Mouse (Mus musculus) small intestine, adult 2 months (tissue): ENCODE data around the gene Arfgap2. TPM values are rescaled to one million over a fixed set of nuclear protein-coding genes. Genes with fewer than 3 reads are reported as not detected.

Experiments
- H3K27ac ChIP-seq: fragments of 200-500 bp; 2 replicates; pipeline ENCODE4 v1.5.1; 2012; ENCODE audit warnings: low read depth, low read length, control low read depth, inconsistent platforms; ENCODE audit not compliant: insufficient read depth
- H3K27me3 ChIP-seq: fragments of 200-500 bp; 2 replicates; pipeline ENCODE4 v1.6.1; 2012; ENCODE audit warnings: mild to moderate bottlenecking, moderate library complexity, low read length, inconsistent platforms; ENCODE audit not compliant: control insufficient read depth, insufficient read depth
- H3K36me3 ChIP-seq: fragments of 200-500 bp; 2 replicates; pipeline ENCODE4 v1.6.1; 2012; ENCODE audit warnings: mild to moderate bottlenecking, low read length, control low read depth, inconsistent platforms; ENCODE audit not compliant: control insufficient read depth, insufficient read depth
- H3K4me1 ChIP-seq: fragments of 200-500 bp; 2 replicates; pipeline ENCODE4 v1.6.1; 2012; ENCODE audit warnings: low read length, inconsistent platforms, mixed read lengths; ENCODE audit not compliant: control insufficient read depth, insufficient read depth, insufficient read length
- H3K4me3 ChIP-seq: fragments of 200-500 bp; 2 replicates; pipeline ENCODE4 v1.5.1; 2012; ENCODE audit warnings: low read depth, mild to moderate bottlenecking, control low read depth, inconsistent platforms, low read length, moderate library complexity
- CTCF ChIP-seq: fragments of 200-500 bp; IDR thresholded peaks from 2 replicates; pipeline ENCODE4 v1.5.1; 2012; ENCODE audit warnings: low read depth, mild to moderate bottlenecking, control low read depth, inconsistent platforms, low read length, moderate library complexity, mixed read lengths; ENCODE audit not compliant: insufficient replicate concordance, insufficient read length; ENCODE audit errors: extremely low read depth
- POLR2A ChIP-seq: fragments of 200-500 bp; IDR thresholded peaks from 2 replicates; pipeline ENCODE4 v1.6.1; 2012; ENCODE audit warnings: low read depth, mild to moderate bottlenecking, control low read depth, inconsistent platforms, low read length, moderate library complexity
- WGBS: fragments of 180-500 bp; shearing (Covaris S2); methylation state at CpG from one replicate; pipeline ENCODE4 v1.1.7; 2018; 5-methylcytosine and 5-hydroxymethylcytosine counted together
- polyA plus RNA-seq: library from polyadenylated mRNA; depleted of rRNA; stranded (reverse); fragments of >200 nt; gene quantifications from 2 replicates; pipeline ENCODE4 v1.2.3, GENCODE M21; 2012

Arfgap2 gene
- polyA plus RNA-seq, 1 experiment: 34.6 TPM

DNA sequence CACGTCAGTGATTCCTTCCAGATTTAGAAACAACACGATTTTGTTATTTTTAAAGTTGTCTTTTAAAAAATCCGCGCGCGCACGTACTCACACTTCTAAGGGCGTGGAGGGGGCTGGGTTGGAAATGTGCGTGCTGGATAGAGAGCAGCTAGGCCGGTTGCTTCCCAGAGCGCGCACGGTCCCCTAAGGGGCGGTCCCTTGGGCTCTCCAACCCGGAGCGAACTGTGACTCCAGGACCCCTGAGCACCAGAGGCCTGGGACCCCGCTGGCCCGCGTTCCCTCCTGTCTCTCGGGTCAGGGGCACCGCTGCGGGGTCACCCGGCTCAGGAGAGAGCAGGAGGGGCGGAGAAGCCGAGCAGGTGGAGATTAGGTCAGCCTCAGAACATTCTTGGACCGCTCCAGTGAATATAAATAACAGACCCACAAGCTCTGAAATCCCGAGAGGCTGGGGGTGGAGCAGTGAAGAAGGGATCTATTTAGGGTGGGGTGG is 9.1 kb upstream of the Arfgap2 start, which contains the start of gene Pacsin3:
TSS of gene Pacsin3 (plus strand) at position 294 of the 490 bp plus-strand sequence.
- TF ChIP-seq POLR2A (no peak), CTCF (no peak)
- H3K36me3 ChIP-seq: no peaks in the 10 kb centered on the region
- peaks cover 21% of the 10 kb centered on the region for H3K27me3 ChIP-seq
- WGBS: 5% methylated on average over 27 of the region's 27 CpGs
- peaks cover 9% of the 10 kb centered on the region; the same call in 1 of the 2 replicates for H3K4me1 ChIP-seq
- H3K27ac ChIP-seq: no peak within 1 kb of the TSS
- peak within 1 kb of the TSS; percentile 73 for H3K4me3 ChIP-seq

DNA sequence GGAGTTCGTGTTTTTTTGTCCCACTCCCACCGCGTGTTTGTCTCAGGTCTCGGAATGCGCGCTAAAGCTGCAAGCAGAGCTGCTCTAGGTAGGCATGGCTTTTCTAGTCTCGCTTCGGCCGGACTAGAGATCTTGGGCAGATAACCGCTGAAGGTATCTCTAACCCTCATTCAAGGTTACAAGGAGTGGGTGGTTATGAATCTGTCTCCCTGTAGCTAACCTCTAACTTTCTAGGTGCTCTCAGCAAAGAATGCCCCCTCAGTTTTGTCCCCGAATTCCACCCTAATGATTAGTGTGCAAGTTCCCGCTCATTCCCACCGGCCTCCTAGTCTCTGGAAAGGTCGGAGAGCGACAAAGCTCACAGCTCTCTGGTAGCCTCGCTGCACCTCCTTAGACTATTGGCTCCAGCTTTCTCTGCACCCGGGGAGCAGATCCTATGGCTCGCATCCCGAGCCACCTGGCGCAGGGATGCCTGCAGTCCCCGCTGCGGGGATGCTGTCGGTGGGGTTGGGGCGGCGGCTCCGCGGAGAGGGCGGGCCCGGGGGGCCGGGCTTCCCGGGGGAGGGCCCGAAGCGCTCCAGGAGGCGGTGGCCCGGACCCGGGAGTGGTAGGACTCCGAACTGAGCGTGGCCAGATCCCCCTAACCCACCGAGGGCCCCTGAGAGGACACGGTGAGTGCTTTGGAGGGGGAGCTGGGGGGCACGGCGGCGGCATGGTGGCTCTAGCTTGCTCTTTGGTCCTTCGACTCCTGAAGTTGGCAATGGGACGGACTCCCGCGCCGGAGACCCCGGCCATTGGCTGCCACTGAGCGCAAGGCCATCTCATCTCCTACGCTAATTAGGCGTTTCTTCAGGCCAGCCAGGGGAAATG is 8.3 kb upstream of the Arfgap2 start:
- H3K27ac ChIP-seq: no peak overlapping the region
- peak overlapping the region; percentile 73 for H3K4me3 ChIP-seq
- H3K4me1 ChIP-seq: peaks cover 9% of the 10 kb centered on the region; the same call in 1 of the 2 replicates
- peaks cover 21% of the 10 kb centered on the region for H3K27me3 ChIP-seq
- no peak for TF ChIP-seq POLR2A
- TF ChIP-seq CTCF: no peak
- WGBS: under 1% methylated on average over 52 of the region's 52 CpGs
- H3K36me3 ChIP-seq: no peaks in the 10 kb centered on the region

DNA sequence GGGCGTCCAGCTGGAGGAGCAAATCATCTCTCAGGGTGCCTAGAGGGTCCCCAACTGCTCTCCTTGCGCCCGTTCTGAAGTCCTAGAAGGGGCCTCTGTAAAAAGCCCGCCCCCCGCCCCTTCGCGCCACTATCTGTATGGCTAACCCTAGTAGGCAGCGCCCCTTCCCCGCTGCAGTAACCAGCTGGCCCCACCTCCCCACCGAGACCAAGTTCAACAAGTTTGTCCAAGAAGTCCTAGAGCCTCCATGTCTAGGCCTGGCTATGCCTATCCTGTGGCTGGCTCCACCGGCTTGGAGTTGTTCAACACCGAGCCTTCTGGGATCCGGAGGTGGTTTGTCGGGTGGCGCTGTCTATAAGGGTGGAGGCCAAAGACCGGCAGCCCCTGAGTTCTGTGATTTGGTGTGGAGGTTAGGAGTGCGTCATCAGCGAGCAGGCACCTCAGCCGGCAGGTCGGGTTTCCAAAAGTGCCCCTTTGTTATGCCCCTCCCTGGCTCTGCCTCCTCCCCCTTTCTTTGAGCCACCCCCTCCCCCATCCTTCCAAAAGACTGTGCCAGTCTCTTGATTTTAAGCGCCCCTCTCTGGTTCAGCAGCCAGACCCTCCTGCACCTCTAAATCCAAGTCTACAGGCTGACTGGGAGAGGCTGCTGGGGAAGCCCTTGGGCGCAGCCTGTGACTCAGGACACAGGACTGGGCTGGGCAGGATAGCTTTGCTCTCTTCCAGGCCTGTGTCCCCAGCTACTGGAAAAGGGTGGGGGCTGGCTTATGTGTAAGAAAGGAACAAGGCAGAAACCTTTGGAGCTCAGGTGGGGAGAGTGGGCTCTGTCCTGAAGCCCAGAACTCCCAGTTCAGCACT is 7.4 kb upstream of the Arfgap2 start:
- H3K27me3 ChIP-seq: peaks cover 21% of the 10 kb centered on the region
- H3K36me3 ChIP-seq: no peaks in the 10 kb centered on the region
- peaks cover 9% of the 10 kb centered on the region; the same call in 1 of the 2 replicates for H3K4me1 ChIP-seq
- WGBS: 7% methylated on average over 21 of the region's 22 CpGs
- no peak for TF ChIP-seq CTCF
- TF ChIP-seq POLR2A: no peak
- H3K4me3 ChIP-seq: peak overlapping the region; percentile 73
- no peak overlapping the region for H3K27ac ChIP-seq

DNA sequence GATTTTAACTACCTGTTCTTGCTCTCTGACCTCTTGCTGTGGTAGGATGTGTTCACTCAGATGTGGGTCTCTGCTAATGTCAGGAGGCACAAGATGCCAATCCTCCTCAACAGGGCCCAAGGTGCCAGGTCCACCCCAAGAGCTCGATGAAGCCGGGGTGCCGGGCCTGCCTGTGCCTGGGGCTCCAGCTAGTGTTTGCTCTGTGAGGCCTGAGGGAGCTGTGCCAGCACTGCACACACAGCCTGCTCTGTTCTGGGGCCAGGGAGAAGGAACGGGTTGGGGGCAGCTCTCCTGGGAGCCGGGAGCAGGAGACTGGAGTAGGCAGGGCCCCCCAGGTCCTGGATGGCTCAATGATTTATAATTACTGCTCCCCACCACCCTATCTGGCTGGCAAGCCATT is 6.7 kb upstream of the Arfgap2 start:
- Histone ChIP-seq H3K36me3 (no peaks in the 10 kb centered on the region), H3K27me3 (peaks cover 21% of the 10 kb centered on the region), H3K4me3 (no peak overlapping the region), H3K4me1 (peaks cover 9% of the 10 kb centered on the region; the same call in 1 of the 2 replicates), H3K27ac (no peak overlapping the region)
- TF ChIP-seq CTCF (no peak), POLR2A (no peak)
- 53% methylated on average over 5 of the region's 5 CpGs for WGBS

DNA sequence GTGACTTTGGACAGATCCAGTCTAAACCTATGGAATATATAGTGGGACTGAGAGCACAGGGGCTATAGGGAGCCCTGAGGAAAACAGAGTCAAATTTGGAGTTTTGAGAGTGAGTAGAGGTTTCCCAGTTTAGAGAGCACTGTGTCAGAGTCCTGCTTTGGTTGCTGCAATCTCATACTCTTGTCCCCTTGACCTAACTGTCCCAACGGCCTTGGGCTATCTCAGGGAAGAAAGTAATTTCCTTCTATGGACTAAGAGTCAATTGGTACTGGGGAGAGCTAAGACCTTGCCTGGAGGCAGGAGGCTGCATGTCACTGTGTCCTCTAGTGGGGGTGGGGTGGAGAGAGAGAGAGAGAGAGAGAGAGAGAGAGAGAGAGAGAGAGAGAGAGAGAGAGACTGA is 5.9 kb upstream of the Arfgap2 start:
- WGBS: 59% methylated on average over 1 of the region's 1 CpGs
- no peak overlapping the region for H3K27ac ChIP-seq

DNA sequence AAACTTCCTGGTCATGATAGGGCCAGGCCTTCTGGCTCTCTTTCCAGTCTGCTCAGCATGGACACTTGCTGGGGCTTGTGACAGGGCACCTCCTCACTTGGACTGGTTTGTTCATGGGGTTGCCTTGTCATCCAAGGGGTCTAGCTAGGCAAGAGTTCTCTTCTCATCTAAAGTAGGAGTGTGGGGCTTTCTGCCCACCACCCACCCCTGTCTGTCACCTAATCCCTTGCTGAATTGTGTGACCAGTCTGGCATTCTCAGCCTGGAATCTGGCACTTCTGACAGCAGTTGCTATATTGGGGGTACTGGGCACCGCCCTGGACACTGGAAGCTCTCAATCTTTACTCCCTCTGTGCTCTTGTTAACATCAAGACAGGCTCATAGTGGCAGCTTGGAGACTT is 5.3 kb upstream of the Arfgap2 start:
- WGBS: 96% methylated on average over 1 of the region's 1 CpGs
- H3K27me3 ChIP-seq: peaks cover 21% of the 10 kb centered on the region
- no peak for TF ChIP-seq POLR2A
- TF ChIP-seq CTCF: no peak
- no peak overlapping the region for H3K27ac ChIP-seq
- H3K4me3 ChIP-seq: no peak overlapping the region
- peaks cover 11% of the 10 kb centered on the region; the same call in 1 of the 2 replicates for H3K4me1 ChIP-seq
- no peaks in the 10 kb centered on the region for H3K36me3 ChIP-seq

More for the DNA sequence above, 5.9 kb upstream of the Arfgap2 start:
- H3K4me1 ChIP-seq: peaks cover 9% of the 10 kb centered on the region; the same call in 1 of the 2 replicates
- peaks cover 21% of the 10 kb centered on the region for H3K27me3 ChIP-seq
- no peaks in the 10 kb centered on the region for H3K36me3 ChIP-seq
- H3K4me3 ChIP-seq: no peak overlapping the region
- TF ChIP-seq POLR2A (no peak), CTCF (no peak)
